Mouse (Mus musculus) kidney, embryonic 16.5 days (tissue): ENCODE measurements around the gene Sh3rf1. TPM values are rescaled to one million over a fixed set of nuclear protein-coding genes. Genes with fewer than 3 reads are reported as not detected.

ENCODE experiments used
- ATAC-seq: fragments of 200-750 bp; cut with Nextera tagmentation; 2 replicates; pipeline ENCODE4 v1.8.0; 2017; ENCODE audit warnings: moderate TSS enrichment; ENCODE audit not compliant: low FRiP score, low TSS enrichment
- H3K27ac ChIP-seq: fragments of 300-500 bp; sonication (generic); 2 replicates; pipeline ENCODE4 v1.5.1; 2014; ENCODE audit warnings: low read length
- H3K27me3 ChIP-seq: fragments of 300-500 bp; sonication (generic); 2 replicates; pipeline ENCODE4 v1.6.1; 2014; ENCODE audit warnings: low read length, control low read depth, mixed read lengths; ENCODE audit not compliant: insufficient read depth
- H3K36me3 ChIP-seq: fragments of 300-500 bp; sonication (generic); 2 replicates; pipeline ENCODE4 v1.6.1; 2014; ENCODE audit warnings: low read length, control low read depth, mixed read lengths; ENCODE audit not compliant: insufficient read depth
- H3K4me1 ChIP-seq: fragments of 300-500 bp; sonication (generic); 2 replicates; pipeline ENCODE4 v1.6.1; 2014; ENCODE audit warnings: low read length, control low read depth, mixed read lengths; ENCODE audit not compliant: insufficient read depth
- H3K4me2 ChIP-seq: fragments of 300-500 bp; sonication (generic); replicated peaks from 2 replicates; pipeline ENCODE4 v1.6.1; 2014; ENCODE audit warnings: low read depth, low read length
- H3K4me3 ChIP-seq: fragments of 300-500 bp; sonication (generic); 2 replicates; pipeline ENCODE4 v1.5.1; 2014; ENCODE audit warnings: mild to moderate bottlenecking, low read length
- H3K9ac ChIP-seq: fragments of 300-500 bp; sonication (generic); replicated peaks from 2 replicates; pipeline ENCODE4 v1.6.1; 2014; ENCODE audit warnings: low read length
- H3K9me3 ChIP-seq: fragments of 300-500 bp; sonication (generic); 2 replicates; pipeline ENCODE4 v1.6.1; 2016; ENCODE audit warnings: low read length, control low read depth
- WGBS: fragments of 180-500 bp; shearing (Covaris S2); extraction: QIAGEN DNeasy Blood & Tissue Kit; methylation state at CpG from one replicate; pipeline ENCODE4 v1.1.7; 2014; 5-methylcytosine and 5-hydroxymethylcytosine counted together
- polyA plus RNA-seq: library from polyadenylated mRNA; unstranded; fragments of >200 nt; fragmentation: Nextera tagmentation; extraction: Ambion mirVana; gene quantifications from 2 replicates; pipeline ENCODE4 v1.2.1, GENCODE M21; 2015

Sh3rf1 gene
- polyA plus RNA-seq, 1 experiment from 2014 or later: 23.3 TPM

- Histone ChIP-seq H3K36me3 (no peaks in the 10 kb centered on the region), H3K9ac (no peak overlapping the region), H3K27me3 (no peaks in the 10 kb centered on the region), H3K27ac (no peak overlapping the region; the same call in 1 of the 2 replicates), H3K4me1 (peaks cover 63% of the 10 kb centered on the region), H3K4me2 (no peak overlapping the region), H3K4me3 (no peak overlapping the region), H3K9me3 (no peaks in the 10 kb centered on the region)
- 60% methylated on average over 11 of the region's 11 CpGs for WGBS
- ATAC-seq: no peak
These were observed 46.3 kb downstream of the Sh3rf1 start for GRCm38 (mm10) chr8:61270016-61270415.

GRCm38 (mm10) chr8:61270541-61270940 lies 46.9 kb downstream of the Sh3rf1 start:
- no peak overlapping the region; the same call in 1 of the 2 replicates for H3K27ac ChIP-seq

GRCm38 (mm10) chr8:61270961-61271360 lies 47.3 kb downstream of the Sh3rf1 start:
- Histone ChIP-seq H3K36me3 (no peaks in the 10 kb centered on the region), H3K27ac (no peak overlapping the region), H3K9ac (no peak overlapping the region), H3K9me3 (no peaks in the 10 kb centered on the region), H3K4me1 (peaks cover 65% of the 10 kb centered on the region), H3K27me3 (no peaks in the 10 kb centered on the region), H3K4me2 (no peak overlapping the region), H3K4me3 (no peak overlapping the region)
- no peak for ATAC-seq
- WGBS: 76% methylated on average over 4 of the region's 6 CpGs

More at GRCm38 (mm10) chr8:61270541-61270940, 46.9 kb downstream of the Sh3rf1 start:
- H3K9ac ChIP-seq: no peak overlapping the region
- no peaks in the 10 kb centered on the region for H3K27me3 ChIP-seq
- no peak overlapping the region for H3K4me2 ChIP-seq
- no peaks in the 10 kb centered on the region for H3K9me3 ChIP-seq
- peaks cover 65% of the 10 kb centered on the region for H3K4me1 ChIP-seq
- peak; percentile 33; the same call in 1 of the 2 replicates for ATAC-seq
- H3K36me3 ChIP-seq: no peaks in the 10 kb centered on the region
- WGBS: 72% methylated on average over 9 of the region's 9 CpGs
- no peak overlapping the region for H3K4me3 ChIP-seq

- H3K4me2 ChIP-seq: peak overlapping the region; percentile 36
- H3K27me3 ChIP-seq: no peaks in the 10 kb centered on the region
- ATAC-seq: no peak
- peak overlapping the region; percentile 88 for H3K27ac ChIP-seq
- no peaks in the 10 kb centered on the region for H3K9me3 ChIP-seq
- H3K4me1 ChIP-seq: peaks cover 74% of the 10 kb centered on the region
- no peak overlapping the region for H3K4me3 ChIP-seq
- H3K9ac ChIP-seq: no peak overlapping the region; the same call in 1 of the 2 replicates
- no peaks in the 10 kb centered on the region for H3K36me3 ChIP-seq
- WGBS: 46% methylated on average over 3 of the region's 3 CpGs
These were observed 49.2 kb downstream of the Sh3rf1 start for GRCm38 (mm10) chr8:61272838-61273237.

- no peak overlapping the region for H3K9ac ChIP-seq
- ATAC-seq: peak; percentile 56
- H3K36me3 ChIP-seq: no peaks in the 10 kb centered on the region
- H3K27ac ChIP-seq: peak overlapping the region; percentile 92
- peaks cover 72% of the 10 kb centered on the region for H3K4me1 ChIP-seq
- WGBS: 47% methylated on average over 17 of the region's 17 CpGs
- no peaks in the 10 kb centered on the region for H3K9me3 ChIP-seq
- no peaks in the 10 kb centered on the region for H3K27me3 ChIP-seq
- H3K4me2 ChIP-seq: peak overlapping the region; percentile 36
- no peak overlapping the region for H3K4me3 ChIP-seq
These were observed 49.9 kb downstream of the Sh3rf1 start for GRCm38 (mm10) chr8:61273307-61274221.

GRCm38 (mm10) chr8:61274602-61275462 lies 51.2 kb downstream of the Sh3rf1 start:
- Histone ChIP-seq H3K4me3 (no peak overlapping the region), H3K9me3 (no peaks in the 10 kb centered on the region), H3K27me3 (no peaks in the 10 kb centered on the region), H3K36me3 (no peaks in the 10 kb centered on the region), H3K9ac (0 out of 2 replicates have a peak overlapping the region, but pooled peaks have one; percentile 37), H3K27ac (peak overlapping the region; percentile 92), H3K4me1 (peaks cover 69% of the 10 kb centered on the region), H3K4me2 (peak overlapping the region; percentile 36)
- 18% methylated on average over 10 of the region's 10 CpGs for WGBS
- peak; percentile 87 for ATAC-seq

- WGBS: 53% methylated on average over 11 of the region's 11 CpGs
- H3K4me3 ChIP-seq: no peak overlapping the region
- no peaks in the 10 kb centered on the region for H3K27me3 ChIP-seq
- H3K27ac ChIP-seq: peak overlapping the region; percentile 92
- ATAC-seq: no peak
- no peaks in the 10 kb centered on the region for H3K36me3 ChIP-seq
- peaks cover 66% of the 10 kb centered on the region for H3K4me1 ChIP-seq
- H3K4me2 ChIP-seq: no peak overlapping the region
- no peak overlapping the region for H3K9ac ChIP-seq
- no peaks in the 10 kb centered on the region for H3K9me3 ChIP-seq
These were observed 52.0 kb downstream of the Sh3rf1 start for GRCm38 (mm10) chr8:61275463-61276356.

- Histone ChIP-seq H3K9me3 (no peaks in the 10 kb centered on the region), H3K4me2 (no peak overlapping the region), H3K4me1 (peaks cover 61% of the 10 kb centered on the region), H3K4me3 (no peak overlapping the region), H3K27me3 (no peaks in the 10 kb centered on the region), H3K27ac (peak overlapping the region; percentile 25; the same call in 1 of the 2 replicates), H3K9ac (no peak overlapping the region), H3K36me3 (no peaks in the 10 kb centered on the region)
- 82% methylated on average over 5 of the region's 5 CpGs for WGBS
- no peak for ATAC-seq
These were observed 52.7 kb downstream of the Sh3rf1 start for GRCm38 (mm10) chr8:61276397-61276796.

- H3K4me1 ChIP-seq: peaks cover 64% of the 10 kb centered on the region
- no peaks in the 10 kb centered on the region for H3K27me3 ChIP-seq
- H3K27ac ChIP-seq: no peak overlapping the region
- no peak overlapping the region for H3K9ac ChIP-seq
- WGBS: 80% methylated on average over 10 of the region's 10 CpGs
- no peak overlapping the region for H3K4me3 ChIP-seq
- H3K4me2 ChIP-seq: no peak overlapping the region
- H3K9me3 ChIP-seq: no peaks in the 10 kb centered on the region
- H3K36me3 ChIP-seq: no peaks in the 10 kb centered on the region
- no peak for ATAC-seq
These were observed 55.4 kb downstream of the Sh3rf1 start for GRCm38 (mm10) chr8:61279030-61279429.
